Mouse (Mus musculus): Measurements from ENCODE around the gene Psg19. TPM values are rescaled to one million over a fixed set of nuclear protein-coding genes. Genes with fewer than 3 reads are reported as not detected.
"Not testable (repeated sequence)": the region's sequence is repeated elsewhere in the genome, so short reads cannot be mapped to it uniquely, and the experiment has no call there.

Psg19 gene
- polyA plus RNA-seq, 1 experiment = not detected

GRCm38 (mm10) chr7:18827792-18828546 is 29.6 kb upstream of the Psg19 start:
- H3K4me1 ChIP-seq (ENCODE audit: control insufficient read depth, insufficient read depth, low read length) = no peaks in the 10 kb centered on the region
- no peak overlapping the region for H3K4me3 ChIP-seq (replicated peaks; ENCODE audit: control insufficient read depth, low read depth, low read length)
- no peak for TF ChIP-seq POLR2A (IDR thresholded peaks at IDR 0.05; ENCODE audit: borderline replicate concordance, control insufficient read depth, low read depth, low read length)
- TF ChIP-seq CTCF (IDR thresholded peaks at IDR 0.05; ENCODE audit: control insufficient read depth, insufficient read depth, low read length) = no peak
- H3K27ac ChIP-seq (ENCODE audit: control insufficient read depth, insufficient read depth, low read depth, low read length, poor library complexity) = no peak overlapping the region
- WGBS = 66% methylated on average over 26 of the region's 26 CpGs

GRCm38 (mm10) chr7:18821507-18821906 is 23.2 kb upstream of the Psg19 start, which contains the start of gene Psg17:
Gene Psg17, minus strand, starts transcription at chr7:18821607.
- Histone ChIP-seq H3K4me1 (ENCODE audit: control insufficient read depth, insufficient read depth, low read length) (no peaks in the 10 kb centered on the region), H3K27ac (ENCODE audit: control insufficient read depth, insufficient read depth, low read depth, low read length, poor library complexity) (no peak within 1 kb of the TSS), H3K4me3 (replicated peaks; ENCODE audit: control insufficient read depth, low read depth, low read length) (no peak within 1 kb of the TSS)
- 68% methylated on average over 3 of the region's 3 CpGs for WGBS
- no peak for TF ChIP-seq CTCF (IDR thresholded peaks at IDR 0.05; ENCODE audit: control insufficient read depth, insufficient read depth, low read length)
- no peak for TF ChIP-seq POLR2A (IDR thresholded peaks at IDR 0.05; ENCODE audit: borderline replicate concordance, control insufficient read depth, low read depth, low read length)

- H3K4me1 ChIP-seq (ENCODE audit: control insufficient read depth, insufficient read depth, low read length) = no peaks in the 10 kb centered on the region
Measured at GRCm38 (mm10) chr7:18818301-18818700, 20.0 kb upstream of the Psg19 start.

GRCm38 (mm10) chr7:18803526-18803925 is 5.2 kb upstream of the Psg19 start:
- no peaks in the 10 kb centered on the region for H3K4me1 ChIP-seq (ENCODE audit: control insufficient read depth, insufficient read depth, low read length)
- TF ChIP-seq CTCF (IDR thresholded peaks at IDR 0.05; ENCODE audit: control insufficient read depth, insufficient read depth, low read length) (no peak), POLR2A (IDR thresholded peaks at IDR 0.05; ENCODE audit: borderline replicate concordance, control insufficient read depth, low read depth, low read length) (no peak)
- H3K27ac ChIP-seq (ENCODE audit: control insufficient read depth, insufficient read depth, low read depth, low read length, poor library complexity) = no peak overlapping the region
- H3K4me3 ChIP-seq (replicated peaks; ENCODE audit: control insufficient read depth, low read depth, low read length) = no peak overlapping the region

More at GRCm38 (mm10) chr7:18818301-18818700, 20.0 kb upstream of the Psg19 start:
- WGBS = 78% methylated on average over 9 of the region's 9 CpGs
- Histone ChIP-seq H3K27ac (ENCODE audit: control insufficient read depth, insufficient read depth, low read depth, low read length, poor library complexity) (no peak overlapping the region), H3K4me3 (replicated peaks; ENCODE audit: control insufficient read depth, low read depth, low read length) (no peak overlapping the region)
- TF ChIP-seq CTCF (IDR thresholded peaks at IDR 0.05; ENCODE audit: control insufficient read depth, insufficient read depth, low read length) = no peak

GRCm38 (mm10) chr7:18799129-18799528 is 809 bp upstream of the Psg19 start:
- TF ChIP-seq CTCF (IDR thresholded peaks at IDR 0.05; ENCODE audit: control insufficient read depth, insufficient read depth, low read length) (no peak), POLR2A (IDR thresholded peaks at IDR 0.05; ENCODE audit: borderline replicate concordance, control insufficient read depth, low read depth, low read length) (no peak)
- Histone ChIP-seq H3K27ac (ENCODE audit: control insufficient read depth, insufficient read depth, low read depth, low read length, poor library complexity) (no peak overlapping the region), H3K4me3 (replicated peaks; ENCODE audit: control insufficient read depth, low read depth, low read length) (no peak overlapping the region), H3K4me1 (ENCODE audit: control insufficient read depth, insufficient read depth, low read length) (no peaks in the 10 kb centered on the region)
- WGBS = 40% methylated on average over 3 of the region's 3 CpGs

- H3K27ac ChIP-seq (ENCODE audit: control insufficient read depth, insufficient read depth, low read depth, low read length, poor library complexity); H3K4me3 ChIP-seq (replicated peaks; ENCODE audit: control insufficient read depth, low read depth, low read length); H3K4me1 ChIP-seq (ENCODE audit: control insufficient read depth, insufficient read depth, low read length): not testable (repeated sequence)
Measured at GRCm38 (mm10) chr7:18790671-18791070, 7.6 kb downstream of the Psg19 start.

- 35% methylated on average over 2 of the region's 2 CpGs for WGBS
- H3K4me3 ChIP-seq (replicated peaks; ENCODE audit: control insufficient read depth, low read depth, low read length); H3K4me1 ChIP-seq (ENCODE audit: control insufficient read depth, insufficient read depth, low read length); H3K27ac ChIP-seq (ENCODE audit: control insufficient read depth, insufficient read depth, low read depth, low read length, poor library complexity): not testable (repeated sequence)
Measured at GRCm38 (mm10) chr7:18781301-18781700, 17.0 kb downstream of the Psg19 start.

- Histone ChIP-seq H3K4me3 (replicated peaks; ENCODE audit: control insufficient read depth, low read depth, low read length) (no peak overlapping the region), H3K4me1 (ENCODE audit: control insufficient read depth, insufficient read depth, low read length) (no peaks in the 10 kb centered on the region), H3K27ac (ENCODE audit: control insufficient read depth, insufficient read depth, low read depth, low read length, poor library complexity) (no peak overlapping the region)
- TF ChIP-seq POLR2A (IDR thresholded peaks at IDR 0.05; ENCODE audit: borderline replicate concordance, control insufficient read depth, low read depth, low read length) (no peak), CTCF (IDR thresholded peaks at IDR 0.05; ENCODE audit: control insufficient read depth, insufficient read depth, low read length) (no peak)
Measured at GRCm38 (mm10) chr7:18779337-18779781, 19.0 kb downstream of the Psg19 start.

GRCm38 (mm10) chr7:18762885-18763284 is 35.4 kb downstream of the Psg19 start:
- not testable (repeated sequence) for H3K4me1 ChIP-seq (ENCODE audit: control insufficient read depth, insufficient read depth, low read length); H3K4me3 ChIP-seq (replicated peaks; ENCODE audit: control insufficient read depth, low read depth, low read length); H3K27ac ChIP-seq (ENCODE audit: control insufficient read depth, insufficient read depth, low read depth, low read length, poor library complexity)
- WGBS = 50% methylated on average over 1 of the region's 2 CpGs

- not testable (repeated sequence) for H3K27ac ChIP-seq (ENCODE audit: control insufficient read depth, insufficient read depth, low read depth, low read length, poor library complexity); H3K4me3 ChIP-seq (replicated peaks; ENCODE audit: control insufficient read depth, low read depth, low read length); H3K4me1 ChIP-seq (ENCODE audit: control insufficient read depth, insufficient read depth, low read length)
- WGBS = 48% methylated on average over 7 of the region's 7 CpGs
Measured at GRCm38 (mm10) chr7:18760152-18760551, 38.2 kb downstream of the Psg19 start.

All from bone marrow, adult 2 months (tissue).